Mouse (Mus musculus): ENCODE results near the gene Spg21. TPM values are rescaled to one million over a fixed set of nuclear protein-coding genes. Genes with fewer than 3 reads are reported as not detected.

The Spg21 gene
- total RNA-seq, 2 experiments from 2014 or later: 61.9 to 70.4 TPM

DNA sequence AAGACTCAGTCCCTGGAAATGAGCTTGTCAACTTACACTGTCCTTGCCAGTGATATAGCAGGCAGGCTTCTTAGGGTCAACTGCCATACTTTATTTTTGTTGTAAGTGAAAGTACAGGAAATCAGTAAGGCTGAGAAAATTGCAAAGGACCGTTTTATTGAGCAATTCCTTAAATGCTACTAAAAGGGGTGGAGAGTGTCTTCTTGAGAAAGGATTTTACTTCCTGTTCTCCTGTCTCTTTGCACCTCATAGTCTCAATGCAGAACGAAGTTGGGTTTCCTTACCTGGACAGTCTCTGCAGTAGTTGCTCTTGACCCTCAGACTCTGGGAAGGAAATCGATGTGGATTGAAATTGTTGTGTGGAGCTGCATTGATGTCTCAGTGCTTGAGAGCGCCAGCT, 12.0 kb downstream of the Spg21 start:
- DNase-seq: no peak

DNA sequence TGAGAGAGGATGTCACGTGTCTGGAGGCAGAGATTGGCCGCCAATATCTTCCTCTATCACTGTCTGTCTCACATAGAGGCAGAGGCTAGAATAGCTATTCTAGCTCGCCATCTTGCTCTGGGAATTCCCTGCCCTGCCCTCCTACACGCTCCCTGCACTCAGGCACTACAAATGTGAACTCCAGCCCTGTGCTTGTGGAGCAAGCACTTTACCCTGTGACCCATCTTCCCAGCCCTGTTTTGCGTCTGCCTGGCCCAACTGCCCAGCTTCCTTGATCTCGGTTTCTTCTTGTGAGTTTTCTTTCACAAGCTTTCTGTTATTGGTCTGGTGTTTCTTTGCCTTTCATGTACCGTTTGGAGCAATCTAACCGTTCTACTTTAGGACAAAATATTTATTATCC, 18.4 kb downstream of the Spg21 start:
- DNase-seq: no peak

DNA sequence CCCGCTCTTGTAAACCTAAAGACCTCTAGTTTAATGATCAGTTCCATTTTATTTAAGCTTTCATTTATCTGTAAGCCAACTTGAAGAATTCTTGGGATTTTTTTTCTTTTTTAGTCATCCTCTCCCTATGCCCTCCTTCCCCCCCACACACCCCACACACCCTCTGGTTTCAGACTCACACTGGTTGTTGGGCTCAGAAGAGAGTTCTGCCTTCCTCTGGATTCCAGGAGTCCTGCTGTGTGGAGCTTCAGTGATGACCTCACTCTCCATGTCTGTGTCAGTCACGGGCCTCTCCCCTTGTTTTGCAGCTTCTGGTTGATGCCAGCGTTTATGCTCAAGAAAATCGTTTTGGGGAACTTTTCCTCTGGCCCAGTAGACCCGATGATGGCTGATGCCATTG, 19.3 kb downstream of the Spg21 start:
- DNase-seq: no peak

GRCm38 (mm10) chr9:65491476-65491875, 30.7 kb downstream of the Spg21 start:
- DNase-seq: no peak

GRCm38 (mm10) chr9:65492351-65492750, 31.6 kb downstream of the Spg21 start:
- no peak for DNase-seq

- no peak for DNase-seq
Observed at GRCm38 (mm10) chr9:65492851-65493250, 32.1 kb downstream of the Spg21 start.

GRCm38 (mm10) chr9:65502146-65502545, 41.4 kb downstream of the Spg21 start:
- no peak for DNase-seq

GRCm38 (mm10) chr9:65502721-65503505, 42.2 kb downstream of the Spg21 start:
- peak in 1 of 2 experiments; percentile 8 for DNase-seq

DNA sequence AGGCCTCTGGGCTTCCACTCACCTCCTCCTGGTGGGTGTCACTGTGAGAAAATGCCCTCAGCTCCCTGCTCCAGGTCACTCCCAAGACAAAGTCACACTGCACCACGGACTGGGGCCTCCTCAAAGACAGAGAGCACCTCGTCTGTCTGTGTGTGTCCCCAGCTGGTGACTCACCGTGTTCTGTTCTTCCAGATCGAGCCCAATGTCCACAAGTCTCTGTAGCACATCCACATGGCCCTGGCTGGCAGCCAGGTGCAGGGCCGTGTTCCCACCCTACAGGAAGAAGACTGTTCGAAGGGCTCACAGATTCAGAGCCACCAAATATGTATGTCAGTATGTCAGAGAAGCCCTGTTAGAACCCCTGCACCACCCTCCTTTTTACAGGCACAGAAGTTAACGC, 47.7 kb downstream of the Spg21 start:
- DNase-seq: peak in 1 of 2 experiments; percentile 31

DNA sequence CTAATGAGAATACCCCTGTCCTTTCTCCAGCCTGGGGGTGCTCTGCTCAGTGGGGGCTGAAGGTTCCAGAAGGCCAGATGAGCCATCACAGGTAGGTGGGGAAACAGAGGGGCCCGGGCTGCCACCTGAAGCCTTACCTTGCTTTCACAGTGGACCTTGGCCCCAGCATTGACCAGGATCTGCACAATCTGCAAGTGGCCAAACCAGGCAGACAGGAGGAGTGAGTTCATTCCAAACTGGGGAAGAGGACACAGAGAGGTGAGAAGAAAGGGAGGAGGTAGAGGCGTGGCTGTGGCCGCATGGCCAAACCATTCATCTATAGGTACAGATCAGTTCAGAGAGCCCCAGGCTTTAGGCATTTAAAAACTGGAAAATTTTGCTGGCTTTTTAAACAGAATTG, 51.8 kb downstream of the Spg21 start:
- no peak for DNase-seq

- DNase-seq: no peak
Observed at GRCm38 (mm10) chr9:65514431-65514830, 53.7 kb downstream of the Spg21 start.

GRCm38 (mm10) chr9:65514851-65515261, 54.1 kb downstream of the Spg21 start:
- no peak for DNase-seq

DNA sequence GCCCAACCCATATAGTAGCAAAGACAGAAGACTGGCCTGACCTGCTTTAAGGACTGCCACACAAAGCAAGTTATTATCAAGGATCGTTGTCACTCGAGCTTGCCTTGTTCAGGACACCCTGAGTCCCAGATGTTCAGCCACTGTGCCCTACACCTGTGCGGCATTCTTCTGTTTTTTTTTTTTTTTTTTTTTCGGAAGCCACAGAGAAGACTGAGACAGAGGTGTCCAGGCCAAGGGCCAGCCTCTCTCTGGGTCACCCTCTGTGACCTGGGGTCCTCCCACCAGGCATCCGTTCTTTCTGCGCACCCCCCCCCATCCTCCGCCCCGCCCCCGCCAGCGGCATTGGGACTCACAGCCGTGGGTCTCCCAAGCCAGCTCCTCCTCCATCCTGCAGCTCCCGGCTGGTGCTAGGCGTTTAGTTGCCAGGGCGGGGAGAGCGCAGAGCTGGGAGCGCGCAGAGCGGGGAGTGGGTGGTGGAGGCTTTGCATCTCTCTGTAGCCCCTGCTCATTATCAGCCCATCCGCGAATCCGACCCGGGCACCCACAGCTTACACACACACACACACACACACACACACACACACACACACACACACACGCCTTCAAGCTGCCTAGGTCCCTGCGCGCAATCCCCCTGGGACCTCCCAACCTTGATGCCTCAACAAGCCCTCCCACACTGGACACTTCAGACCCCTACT, 59.2 kb downstream of the Spg21 start, which contains the start of gene Ankdd1a:
Gene Ankdd1a (minus strand): TSS at position 387 of the 698 bp plus-strand sequence.
- no peak for DNase-seq

GRCm38 (mm10) chr9:65520505-65520876, 59.7 kb downstream of the Spg21 start:
- DNase-seq: no peak

DNA sequence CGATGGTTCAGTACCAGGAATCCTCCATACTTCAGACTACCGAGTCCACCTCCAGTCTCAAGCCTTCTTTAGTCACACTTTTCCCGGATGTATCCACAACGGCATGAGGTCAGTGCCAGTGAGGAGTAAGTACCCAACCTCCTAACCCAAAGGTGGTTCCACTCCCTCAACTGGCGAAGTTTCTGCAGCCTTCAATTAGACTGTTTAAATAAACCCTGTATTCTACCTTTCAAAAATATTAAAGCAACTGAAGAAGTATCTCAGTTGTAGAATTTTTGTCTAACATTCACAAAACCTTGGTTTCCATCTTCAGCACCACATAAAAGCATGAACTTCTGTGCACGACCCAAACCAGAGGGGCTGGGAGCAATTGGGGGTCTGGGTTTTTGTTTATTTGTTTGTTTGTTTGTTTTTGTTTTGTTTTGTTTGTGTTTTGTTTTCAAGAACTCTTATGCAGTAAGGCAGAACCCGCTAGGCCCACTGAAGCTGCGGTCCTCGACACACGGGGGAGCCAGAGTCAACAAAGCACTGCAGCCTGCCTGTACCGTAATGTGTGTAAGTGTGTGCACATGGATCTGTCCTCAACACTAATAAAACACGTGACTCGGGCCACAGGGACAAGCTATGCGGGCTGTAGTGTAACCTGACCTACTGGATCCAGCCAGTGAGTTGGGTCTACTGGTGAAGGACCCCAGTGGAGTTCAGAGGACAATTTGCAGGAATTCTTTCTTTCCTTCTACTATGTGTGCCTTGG, 63.0 kb downstream of the Spg21 start:
- DNase-seq: peak; percentile 86 to 87

DNA sequence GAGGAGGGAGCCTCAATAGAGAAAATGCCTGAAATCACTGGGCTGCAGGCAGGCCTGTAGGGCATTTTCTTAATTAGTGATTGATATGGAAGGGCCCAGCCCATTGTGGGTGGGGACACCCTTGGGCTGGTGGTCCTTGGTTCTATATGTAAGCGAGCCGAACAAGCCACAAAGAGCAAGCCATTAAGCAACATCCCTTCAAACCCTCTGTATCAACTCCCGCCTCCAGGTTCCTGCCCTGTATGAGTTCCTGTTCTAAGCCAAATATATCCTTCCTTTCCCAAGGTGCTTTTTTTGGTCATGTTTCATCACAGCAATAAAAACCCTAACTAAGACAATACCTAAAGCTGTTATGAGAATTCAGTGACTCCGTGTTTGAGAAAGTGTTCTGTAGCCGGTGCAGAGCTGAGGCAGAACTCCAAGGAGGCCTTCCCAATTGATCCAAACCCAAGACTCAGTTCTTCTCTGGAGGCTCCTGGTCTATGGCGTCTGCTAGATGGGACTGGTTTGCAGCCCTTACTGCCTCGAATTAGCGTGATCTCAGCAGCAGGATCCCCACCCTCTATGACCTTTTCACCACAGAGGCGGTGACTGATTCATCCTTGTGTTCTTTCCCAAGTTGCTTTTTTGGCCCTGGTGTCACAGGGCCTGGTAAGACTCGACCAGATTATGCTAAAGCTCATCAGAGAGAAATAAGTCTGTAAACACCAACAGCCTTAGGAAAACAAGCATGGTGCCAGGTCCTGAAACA, 64.9 kb downstream of the Spg21 start:
- peak in 1 of 2 experiments; percentile 55 for DNase-seq

DNA sequence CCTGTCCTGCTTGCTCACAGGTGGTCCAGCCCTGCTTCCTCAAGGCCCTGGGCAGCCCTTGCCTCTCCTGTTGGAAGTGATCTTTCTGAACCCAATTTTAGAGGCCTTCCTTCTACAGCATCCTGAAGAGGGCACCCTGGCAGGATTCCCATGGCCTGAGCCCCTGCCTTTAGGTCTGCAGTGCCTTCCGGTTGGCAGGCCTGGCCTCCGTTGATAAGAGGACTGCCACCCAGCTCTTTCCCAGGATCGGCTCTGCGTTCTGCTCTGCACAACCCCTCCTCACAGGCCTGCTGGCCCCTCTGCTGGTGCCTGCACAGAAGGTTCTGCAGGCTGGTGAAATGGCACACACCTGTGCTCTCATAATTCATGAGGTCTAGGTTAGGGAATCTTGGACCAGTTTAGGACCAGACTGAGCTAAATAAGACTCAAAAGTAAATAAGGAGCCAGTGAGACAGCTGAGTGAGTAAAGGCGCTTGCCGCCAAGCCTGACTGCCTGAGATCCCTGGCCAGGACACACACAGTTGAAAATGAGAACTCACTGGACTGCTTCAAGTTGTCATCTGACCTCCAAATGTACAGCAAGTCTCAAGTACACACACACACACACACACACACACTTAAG, 67.8 kb downstream of the Spg21 start:
- peak in 1 of 2 experiments; percentile 38 for DNase-seq

- DNase-seq: peak; percentile 84 to 86
Observed at GRCm38 (mm10) chr9:65529659-65530058, 68.9 kb downstream of the Spg21 start.

- no peak for DNase-seq
Observed at GRCm38 (mm10) chr9:65531283-65531682, 70.5 kb downstream of the Spg21 start.

- DNase-seq: no peak
Observed at GRCm38 (mm10) chr9:65532986-65533385, 72.2 kb downstream of the Spg21 start.

GRCm38 (mm10) chr9:65534111-65534510, 73.4 kb downstream of the Spg21 start:
- DNase-seq: no peak

Measured in adrenal gland, postnatal 36 days (tissue).